Mouse (Mus musculus): Measurements from ENCODE around the gene Grb2.

- TF ChIP-seq CTCF (IDR thresholded peaks at IDR 0.05; ENCODE audit: low read depth): no peak
- no peak for TF ChIP-seq EP300 (IDR thresholded peaks at IDR 0.05; ENCODE audit: low read depth)
These were observed 69.6 kb downstream of the Grb2 start for GRCm38 (mm10) chr11:115638498-115639409.

All from liver, embryonic 14.5 days (tissue).